Mouse (Mus musculus): ENCODE data around the gene Mtf2. TPM values are rescaled to one million over a fixed set of nuclear protein-coding genes. Genes with fewer than 3 reads are reported as not detected.
"Not testable (repeated sequence)": the region's sequence is repeated elsewhere in the genome, so short reads cannot be mapped to it uniquely, and the experiment has no call there.

Gene Mtf2
- total RNA-seq (2021), result 10 to 100 TPM; 17.7 to 20.0 TPM
- long read RNA-seq, experiment 1, full-length matches to known transcripts, result 8 of 20 reads
- long read RNA-seq, experiment 1, partial matches to known transcripts, result 1 of 20 reads
- long read RNA-seq, experiment 1, other reads (novel, unspliced or antisense), result 11 of 20 reads
- long read RNA-seq, experiment 2, full-length matches to known transcripts, result 5 of 14 reads
- long read RNA-seq, experiment 2, partial matches to known transcripts, result 2 of 14 reads
- long read RNA-seq, experiment 2, other reads (novel, unspliced or antisense), result 7 of 14 reads

DNA sequence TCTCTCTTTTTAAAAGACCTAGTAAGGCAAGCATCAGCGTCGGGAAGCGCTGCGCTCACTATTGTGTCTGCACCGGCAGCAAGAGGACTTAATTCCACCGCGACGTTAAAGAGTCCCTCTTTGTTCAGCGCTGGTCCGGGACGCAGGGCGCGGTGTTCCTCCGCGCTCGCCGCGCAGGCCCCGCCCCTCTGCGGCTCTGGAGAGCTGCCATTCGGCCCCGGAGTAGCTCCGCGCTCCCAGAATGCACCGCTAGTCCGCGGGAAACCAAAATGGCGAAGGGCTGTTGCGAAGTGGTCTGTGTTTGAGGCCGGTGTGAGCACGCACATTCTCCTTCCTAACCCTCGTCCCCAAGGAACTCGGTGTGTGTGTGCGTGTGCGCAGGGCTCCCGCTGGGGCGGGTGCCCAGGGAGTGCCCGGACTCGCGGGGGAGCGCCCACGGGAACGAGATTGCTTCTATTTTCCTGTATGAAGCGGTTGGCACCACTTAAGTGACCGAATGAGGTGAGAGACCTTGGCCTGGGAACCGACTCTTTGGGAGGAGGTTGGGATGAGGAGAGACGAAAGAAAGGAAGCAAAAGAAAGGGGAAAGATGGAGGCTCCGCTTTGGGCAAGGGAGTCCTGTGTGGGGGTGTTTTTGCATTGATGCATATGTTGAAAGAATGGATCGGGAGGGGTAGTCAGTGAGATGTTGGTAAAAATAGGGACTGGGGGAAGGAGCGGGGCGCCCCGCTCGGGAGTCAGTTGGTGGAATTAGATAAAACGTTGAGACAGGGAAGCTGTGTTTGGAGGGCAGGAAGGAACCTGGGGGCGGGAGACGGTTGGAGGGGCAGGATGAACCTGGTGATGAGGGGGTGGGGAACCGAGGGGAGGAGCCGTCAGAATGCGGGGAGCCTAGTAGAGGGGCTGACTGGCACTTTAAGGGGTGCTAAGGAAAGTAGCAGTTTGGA, at the start of gene Mtf2:
Gene Mtf2, plus strand, starts transcription at position 210 of the 947 bp plus-strand sequence.
- peak; percentile 98 to 99 for DNase-seq
- intact Hi-C loops (cut with DNase I), result loop anchor here (5.0 to 10.0 kb wide), 2 partner anchors 67 to 199 kb away; partner anchors contain the start of genes Ccdc18, Dr1 and Tmed5

DNA sequence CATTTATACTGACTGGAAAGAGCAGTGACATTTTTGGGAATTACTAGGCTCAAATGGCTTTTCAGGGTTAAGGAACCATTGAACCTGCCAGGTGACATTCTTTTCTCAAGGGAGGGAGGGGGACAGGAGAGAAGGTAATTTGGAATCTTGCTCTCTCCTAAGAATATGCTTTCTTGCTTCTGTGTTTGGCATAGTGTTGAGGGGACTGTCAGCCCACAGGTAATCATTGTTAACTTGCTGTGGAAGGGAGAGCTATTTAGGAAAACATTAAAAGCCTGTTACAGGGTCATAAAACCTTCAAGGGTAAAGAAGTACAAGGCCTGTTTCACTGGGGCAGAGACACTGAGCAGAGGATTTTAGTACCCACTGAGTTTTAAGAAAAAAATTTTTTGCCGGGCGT, 48.2 kb upstream of the Mtf2 start:
- DNase-seq, result no peak
- intact Hi-C loops (cut with DNase I), result no loop called here

DNA sequence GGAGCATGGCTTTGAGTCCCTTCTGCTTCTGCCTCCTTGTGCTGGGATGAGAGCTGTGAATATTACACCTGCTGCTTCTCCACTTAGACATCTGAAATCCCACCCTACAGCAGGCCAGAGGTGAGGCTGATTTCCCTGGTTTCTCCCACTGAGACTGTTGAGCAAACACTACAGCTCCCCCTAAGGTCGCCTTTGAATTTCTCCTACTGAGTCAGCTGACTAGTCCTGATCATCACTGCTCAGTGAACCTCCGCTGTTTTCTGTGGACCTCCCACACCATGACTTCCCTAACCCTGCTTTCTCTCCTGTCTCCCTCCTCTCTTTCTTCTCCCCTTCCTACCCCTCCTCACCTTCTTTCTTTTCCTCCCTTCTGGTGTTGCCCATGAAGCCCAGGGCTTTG, 46.1 kb upstream of the Mtf2 start:
- DNase-seq, result no peak
- intact Hi-C loops (cut with DNase I), result no loop called here

DNA sequence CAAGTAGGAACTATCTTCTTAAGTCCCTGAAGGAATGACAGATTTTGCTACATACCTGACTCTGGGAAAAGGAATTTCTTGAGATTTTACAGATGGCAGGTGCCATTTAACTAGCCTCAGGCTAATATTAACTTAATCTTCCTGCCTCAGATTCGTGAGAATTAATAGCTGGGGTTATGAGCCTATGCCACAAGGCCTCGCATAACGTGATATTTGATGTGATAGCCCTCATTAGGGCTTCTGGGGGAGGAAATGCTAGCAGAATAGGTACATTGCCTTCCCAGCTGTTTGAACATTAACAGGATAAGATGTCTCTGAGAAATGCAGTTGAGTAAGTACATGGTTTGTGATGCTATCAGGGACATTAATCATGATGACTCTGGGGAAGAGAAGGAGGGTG, 44.1 kb upstream of the Mtf2 start:
- DNase-seq, result no peak
- intact Hi-C loops (cut with DNase I), result no loop called here

DNA sequence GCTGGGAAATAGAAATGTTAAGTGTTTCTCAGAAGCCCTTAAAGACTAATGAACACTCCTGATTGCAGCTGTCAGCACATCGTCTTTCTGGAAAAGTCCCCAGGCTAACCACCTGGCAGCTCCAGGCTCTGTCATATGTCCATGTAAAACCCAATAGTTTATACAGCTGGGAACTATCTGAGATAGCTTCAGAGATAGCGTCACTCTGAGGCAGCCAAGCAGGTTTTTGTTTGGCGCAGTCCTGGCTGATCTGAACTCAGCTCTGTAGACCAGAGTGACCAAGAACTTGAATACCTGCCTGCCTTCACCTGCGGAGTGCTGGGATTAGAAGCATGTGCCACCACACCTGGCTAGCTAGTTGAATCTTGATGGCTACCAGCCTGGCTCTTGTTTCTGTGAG, 37.2 kb upstream of the Mtf2 start:
- no peak for DNase-seq
- intact Hi-C loops (cut with DNase I), result loop anchor here (5.0 kb wide), 1 partner anchor 41 kb away; the partner anchor contains the start of gene Fam69a

DNA sequence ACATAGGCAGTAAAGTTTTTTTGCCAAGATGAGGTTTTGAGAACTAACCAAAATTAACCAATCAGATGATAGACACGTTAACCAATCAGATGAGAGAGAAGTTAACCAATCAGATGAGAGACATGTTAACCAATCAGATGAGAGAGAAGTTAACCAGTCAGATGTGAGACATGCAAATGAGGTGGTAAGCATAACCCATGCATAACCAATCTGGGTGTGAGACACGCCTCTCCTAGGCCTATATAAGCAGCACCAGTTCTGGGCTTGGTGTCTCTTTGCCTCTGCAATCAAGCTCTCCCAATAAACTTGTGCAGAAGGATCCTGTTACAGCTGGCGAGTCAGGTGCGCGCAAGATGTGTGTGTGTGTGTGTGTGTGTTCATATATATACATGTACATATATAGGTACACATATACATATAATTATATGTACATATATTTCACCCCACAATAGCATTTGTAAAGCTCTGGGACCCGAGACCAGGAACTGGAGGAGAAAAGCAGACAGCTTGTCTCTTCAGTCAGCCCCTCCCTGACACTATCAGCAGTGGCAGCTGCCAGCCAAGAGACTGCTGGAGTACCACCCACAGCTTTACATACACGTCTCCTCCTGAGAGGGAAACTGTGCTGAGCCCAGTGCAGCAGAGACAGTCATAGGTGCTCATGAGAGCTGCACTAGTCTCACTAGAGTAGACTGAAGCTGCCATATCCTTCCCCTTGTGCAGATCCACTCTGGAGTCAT, 36.5 kb upstream of the Mtf2 start:
- DNase-seq, result not testable (repeated sequence)
- intact Hi-C loops (cut with DNase I), result loop anchor here (5.0 kb wide), 1 partner anchor 42 kb away; the partner anchor contains the start of gene Fam69a

DNA sequence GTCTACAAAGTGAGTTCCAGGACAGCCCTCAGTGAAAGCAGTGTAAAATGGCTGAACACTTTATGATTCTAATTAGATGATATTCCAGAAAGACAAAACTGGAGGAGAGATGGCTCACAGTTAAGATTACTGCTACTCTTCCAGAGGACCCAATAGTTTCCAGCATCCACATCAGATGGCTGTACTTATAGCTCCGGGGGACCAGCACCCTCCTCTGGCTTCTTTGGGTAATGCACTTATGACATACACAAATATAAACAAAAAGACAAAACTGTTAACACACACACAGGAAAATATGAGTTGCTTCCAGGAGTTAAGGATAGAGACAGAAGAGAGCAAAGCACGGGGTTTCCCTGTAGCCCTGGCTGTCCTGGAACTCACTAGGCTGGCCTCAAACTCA, 35.5 kb upstream of the Mtf2 start:
- intact Hi-C loops (cut with DNase I), result loop anchor here (5.0 kb wide), 3 partner anchors 43 to 108 kb away; partner anchors contain the start of gene Fam69a
- DNase-seq, result peak in 1 of 2 experiments; percentile 45

DNA sequence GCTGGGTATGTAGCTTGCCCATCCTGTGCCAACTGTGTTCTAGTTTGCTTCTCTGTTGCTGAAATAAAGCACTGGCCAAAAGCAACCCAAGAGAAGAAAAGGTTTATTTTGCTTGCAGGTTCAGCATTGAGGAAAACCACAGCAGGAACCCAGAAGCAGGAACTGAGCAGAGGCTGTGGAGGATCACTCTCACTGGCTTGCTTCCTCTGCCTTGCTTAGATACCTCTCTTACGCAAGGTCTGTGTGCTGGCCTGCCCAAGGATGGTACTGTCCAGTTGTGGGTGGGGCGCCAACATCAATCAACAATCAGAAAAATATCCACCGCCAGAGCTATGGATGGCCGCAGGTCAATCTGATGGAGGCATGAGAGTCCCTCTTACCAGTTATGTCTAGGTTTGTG, 34.2 kb upstream of the Mtf2 start:
- intact Hi-C loops (cut with DNase I), result loop anchor here (5.0 kb wide), 2 partner anchors 51 to 109 kb away; no protein-coding TSS in a partner anchor

DNA sequence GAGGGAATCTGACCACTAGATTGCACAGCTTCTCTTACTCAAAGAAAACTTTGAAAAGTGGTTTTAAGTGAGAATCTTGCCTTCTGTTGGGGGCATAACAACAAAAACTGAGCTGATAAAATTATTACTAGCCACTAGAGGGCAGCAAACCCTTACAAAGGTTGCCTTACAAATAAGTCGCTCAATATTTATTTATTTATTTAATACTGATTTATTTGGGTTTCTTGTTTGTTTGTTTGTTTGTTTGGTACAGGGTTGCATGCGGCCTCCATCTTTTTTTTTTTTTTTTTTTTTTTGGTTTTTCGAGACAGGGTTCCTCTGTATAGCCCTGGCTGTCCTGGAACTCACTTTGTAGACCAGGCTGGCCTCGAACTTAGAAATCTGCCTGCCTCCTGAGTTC, 31.3 kb upstream of the Mtf2 start:
- peak in 1 of 2 experiments; percentile 26 for DNase-seq
- intact Hi-C loops (cut with DNase I), result loop anchor here (5.0 kb wide), 2 partner anchors 48 to 112 kb away; no protein-coding TSS in a partner anchor

More for the DNA sequence above, 34.2 kb upstream of the Mtf2 start:
- DNase-seq, result no peak

DNA sequence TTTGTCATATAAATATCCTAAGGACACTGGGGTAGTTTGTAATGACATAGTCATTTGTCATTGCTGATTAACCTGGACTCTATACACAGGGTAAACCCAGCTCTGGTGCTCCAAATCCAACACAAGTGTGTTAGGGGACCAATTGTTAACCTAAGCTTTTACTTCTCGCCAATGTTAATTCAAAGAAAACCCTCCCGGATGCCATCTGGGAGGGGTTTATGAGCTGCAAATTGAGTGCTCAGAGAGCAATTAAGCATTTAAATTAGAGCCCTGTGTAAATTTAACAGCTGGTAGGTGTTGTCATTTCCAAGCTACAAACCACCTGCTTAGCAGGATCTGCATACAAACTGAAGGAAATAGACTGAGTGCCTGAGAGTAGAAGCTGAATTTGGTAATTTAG, 30.0 kb upstream of the Mtf2 start:
- no peak for DNase-seq
- intact Hi-C loops (cut with DNase I), result no loop called here

DNA sequence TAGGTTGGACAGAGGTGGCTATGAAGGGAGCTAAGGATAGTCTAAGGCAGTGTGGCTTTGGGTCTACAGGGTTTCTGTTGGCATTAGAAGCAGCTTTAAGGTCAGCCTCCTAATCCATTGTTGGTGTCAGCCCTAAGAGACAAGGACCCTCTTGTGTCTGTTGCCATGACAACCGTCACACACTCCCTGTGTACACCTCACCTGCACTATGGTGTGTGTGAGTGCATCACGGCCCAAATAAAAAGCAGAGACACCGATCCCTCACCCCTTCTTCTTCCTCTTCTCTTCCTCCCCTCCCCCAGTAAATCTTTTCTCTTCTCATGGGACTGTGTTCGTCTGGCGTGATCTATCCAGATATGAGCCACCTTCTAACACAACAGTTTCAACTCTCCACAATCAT, 23.4 kb upstream of the Mtf2 start:
- no peak for DNase-seq
- intact Hi-C loops (cut with DNase I), result no loop called here

DNA sequence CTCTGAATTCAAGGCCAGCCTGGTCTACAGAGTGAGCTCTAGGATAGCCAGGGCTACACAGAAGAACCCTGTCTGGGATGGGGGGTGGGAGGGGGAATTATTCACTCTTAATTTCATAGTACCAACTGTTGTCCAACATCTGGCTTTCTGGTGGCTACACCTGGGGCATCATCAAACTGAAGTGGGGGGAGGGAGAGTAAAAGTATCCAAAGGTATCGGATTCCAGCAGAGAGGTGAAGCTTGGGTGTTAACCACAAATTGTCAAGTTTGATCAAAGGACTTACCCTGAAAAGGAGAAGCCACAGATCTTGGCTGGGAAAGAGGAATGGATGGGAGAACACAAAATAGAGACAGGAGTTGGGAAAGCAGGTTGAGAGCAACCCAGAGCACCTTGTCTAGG, 21.6 kb upstream of the Mtf2 start:
- DNase-seq, result no peak
- intact Hi-C loops (cut with DNase I), result no loop called here

DNA sequence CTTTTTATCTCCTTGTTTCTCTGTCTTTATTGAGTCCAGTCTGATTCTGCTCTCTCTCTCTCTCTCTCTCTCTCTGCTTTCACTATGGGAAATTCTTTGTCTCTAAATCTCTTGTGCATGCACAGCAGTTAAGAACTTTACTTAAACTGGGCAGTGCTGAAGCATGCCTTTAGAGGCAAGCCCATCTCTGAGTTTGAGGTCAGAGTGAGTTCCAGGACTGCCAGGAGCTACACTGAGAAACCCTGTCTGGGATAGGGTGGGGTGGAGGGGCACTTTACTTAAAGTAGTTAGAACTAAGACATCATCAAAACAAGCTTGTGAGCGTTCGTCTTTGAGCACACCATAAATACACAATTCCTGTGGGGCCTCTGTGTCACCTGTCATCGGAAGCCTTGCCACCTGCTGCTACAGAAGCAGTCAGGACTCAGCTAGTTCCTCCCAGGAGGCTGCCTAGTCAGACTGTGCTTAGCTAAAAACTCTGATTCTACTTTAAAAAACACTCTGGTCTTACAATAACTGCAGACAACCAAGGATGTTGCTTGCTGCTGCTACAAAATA, 15.7 kb upstream of the Mtf2 start:
- DNase-seq, result no peak
- intact Hi-C loops (cut with DNase I), result no loop called here

DNA sequence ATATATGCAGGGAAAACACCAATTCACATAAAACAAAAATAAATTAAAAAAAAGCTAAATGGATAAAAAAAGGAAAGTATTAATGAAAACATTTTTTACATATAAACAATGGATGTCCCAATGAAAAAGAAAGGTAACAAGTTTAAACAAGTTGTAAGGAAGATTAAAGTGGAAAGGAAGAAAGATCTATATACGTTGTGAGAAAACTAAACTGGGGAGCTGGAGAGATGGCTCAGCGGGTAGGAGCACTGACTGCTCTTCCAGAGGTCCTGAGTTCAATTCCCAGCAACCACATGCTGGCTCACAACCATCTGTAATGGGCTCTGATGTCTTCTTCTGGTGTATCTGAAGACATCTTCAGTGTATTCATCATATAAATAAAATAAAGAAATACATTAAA, 14.4 kb upstream of the Mtf2 start:
- intact Hi-C loops (cut with DNase I), result no loop called here
- no peak for DNase-seq

DNA sequence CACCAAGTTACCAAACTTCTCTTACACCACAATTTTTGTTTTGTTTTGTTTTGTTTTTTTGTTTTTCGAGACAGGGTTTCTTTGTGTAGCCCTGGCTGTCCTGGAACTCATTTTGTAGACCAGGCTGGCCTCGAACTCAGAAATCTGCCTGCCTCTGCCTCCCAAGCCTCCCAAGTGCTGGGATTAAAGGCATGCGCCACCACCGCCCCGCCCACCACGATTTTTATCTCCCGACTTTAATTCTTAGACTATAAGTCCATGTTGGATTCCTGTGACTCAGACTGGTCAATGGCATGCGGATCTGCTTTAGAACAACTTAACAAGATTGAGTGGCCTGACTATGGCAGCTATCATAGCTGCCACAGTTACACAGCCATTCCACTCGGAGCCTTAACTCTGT, 13.7 kb upstream of the Mtf2 start:
- DNase-seq; intact Hi-C loops (cut with DNase I): not testable (repeated sequence)

DNA sequence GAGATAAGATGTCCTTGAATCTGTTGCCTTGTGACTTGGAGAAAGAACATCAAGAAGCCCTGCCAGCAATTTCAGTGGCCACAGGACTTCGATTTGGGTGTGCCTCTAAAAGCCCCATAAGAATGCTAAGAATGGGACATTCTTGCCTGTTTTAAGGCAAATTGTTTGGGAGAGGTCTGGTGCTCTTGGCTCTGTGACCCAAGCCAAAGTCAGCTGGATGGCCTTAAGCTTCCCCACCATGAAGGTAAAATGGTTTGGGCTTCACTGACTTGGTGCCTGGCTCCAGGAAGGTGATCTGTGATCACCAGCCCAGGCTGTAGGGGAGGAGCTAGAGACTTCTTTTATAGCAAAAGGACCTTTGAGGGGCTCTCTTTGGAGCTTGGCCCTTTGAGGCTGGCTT, 13.3 kb upstream of the Mtf2 start:
- intact Hi-C loops (cut with DNase I), result no loop called here
- DNase-seq, result no peak

DNA sequence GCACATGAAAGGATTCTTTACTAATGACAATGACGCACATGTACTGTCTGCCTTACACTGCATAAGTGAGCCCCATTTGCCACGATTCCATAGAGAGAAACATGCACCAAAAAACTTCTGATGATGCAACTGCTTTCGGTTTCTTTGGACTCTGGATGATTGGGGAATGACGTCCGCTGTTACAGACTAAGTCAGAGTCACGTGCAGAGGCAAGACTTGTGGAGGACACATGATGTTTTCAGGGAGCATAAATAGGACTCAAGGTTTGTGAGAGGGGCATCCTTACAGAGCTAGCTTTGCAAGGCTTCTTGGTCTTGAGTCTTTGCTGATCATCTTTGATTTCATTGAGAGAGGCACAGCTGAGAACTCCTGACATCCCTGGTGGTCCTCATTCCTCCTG, 11.9 kb upstream of the Mtf2 start:
- intact Hi-C loops (cut with DNase I), result no loop called here

DNA sequence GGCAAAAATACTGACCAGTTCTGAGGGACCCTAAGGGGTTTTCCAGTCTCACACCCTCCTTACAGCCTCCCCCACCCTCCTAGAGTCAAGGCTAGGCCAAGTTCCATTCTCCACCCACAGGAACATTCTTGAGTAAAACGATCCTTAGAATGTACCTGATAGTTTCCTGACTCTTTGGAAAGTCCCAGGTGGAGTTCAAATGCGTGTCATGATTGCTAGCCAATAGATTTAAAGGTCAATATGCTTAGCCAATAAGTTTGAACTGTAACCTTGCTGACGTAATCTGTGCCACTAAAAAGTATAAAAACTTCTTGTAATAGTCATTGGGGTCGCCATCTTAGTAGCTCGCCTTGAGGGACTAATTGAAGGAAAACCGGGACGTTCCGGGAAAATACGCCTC, 5.1 kb upstream of the Mtf2 start:
- intact Hi-C loops (cut with DNase I), result loop anchor here (10.0 kb wide), 1 partner anchor 204 kb away; the partner anchor contains the start of gene Dr1
- DNase-seq, result no peak

More for the DNA sequence above, 11.9 kb upstream of the Mtf2 start:
- DNase-seq, result no peak

DNA sequence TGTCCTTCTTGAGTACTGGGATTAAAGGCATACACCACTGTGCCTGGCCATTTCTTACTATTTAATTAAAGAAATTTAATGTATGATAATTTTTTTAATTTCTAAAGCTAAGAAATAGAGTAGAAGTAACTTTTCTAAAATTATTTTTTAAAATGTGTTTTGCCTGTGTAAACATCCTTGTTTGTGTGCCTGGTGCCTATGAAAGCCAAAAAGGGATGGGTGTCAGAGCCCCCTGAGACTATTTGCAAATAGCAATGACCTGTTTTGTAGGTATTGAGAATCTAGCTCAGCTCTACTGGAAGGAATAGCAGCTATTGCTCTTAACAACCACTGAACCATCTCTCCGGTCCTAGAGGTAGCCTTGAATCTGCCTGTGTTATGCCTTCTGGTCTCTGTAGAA, 6.8 kb downstream of the Mtf2 start:
- intact Hi-C loops (cut with DNase I), result no loop called here

DNA sequence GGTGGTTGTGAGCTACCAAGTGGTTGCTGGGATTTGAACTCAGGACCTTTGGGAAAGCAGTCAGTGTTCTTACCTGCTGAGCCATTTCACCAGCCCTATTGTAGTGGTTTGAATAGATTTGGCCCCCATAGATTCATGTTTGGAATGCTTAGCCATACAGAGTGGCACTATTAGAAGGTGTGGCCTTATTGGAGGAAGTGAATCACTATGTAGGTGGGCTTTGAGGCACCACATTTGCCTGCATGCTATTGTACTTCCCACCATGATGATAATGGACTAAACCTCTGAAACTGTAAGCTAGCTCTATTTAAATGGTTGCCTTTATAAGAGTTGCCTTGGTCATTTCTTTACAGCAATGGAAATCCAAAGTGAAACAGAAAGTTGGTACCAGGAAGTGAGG, 10.8 kb downstream of the Mtf2 start:
- DNase-seq, result no peak
- intact Hi-C loops (cut with DNase I), result no loop called here

More for the DNA sequence above, 6.8 kb downstream of the Mtf2 start:
- DNase-seq, result no peak

All from heart, postnatal 14 days (tissue).